8 mouse cellular contexts compared by ENCODE assay signal in the genomic region with DNA sequence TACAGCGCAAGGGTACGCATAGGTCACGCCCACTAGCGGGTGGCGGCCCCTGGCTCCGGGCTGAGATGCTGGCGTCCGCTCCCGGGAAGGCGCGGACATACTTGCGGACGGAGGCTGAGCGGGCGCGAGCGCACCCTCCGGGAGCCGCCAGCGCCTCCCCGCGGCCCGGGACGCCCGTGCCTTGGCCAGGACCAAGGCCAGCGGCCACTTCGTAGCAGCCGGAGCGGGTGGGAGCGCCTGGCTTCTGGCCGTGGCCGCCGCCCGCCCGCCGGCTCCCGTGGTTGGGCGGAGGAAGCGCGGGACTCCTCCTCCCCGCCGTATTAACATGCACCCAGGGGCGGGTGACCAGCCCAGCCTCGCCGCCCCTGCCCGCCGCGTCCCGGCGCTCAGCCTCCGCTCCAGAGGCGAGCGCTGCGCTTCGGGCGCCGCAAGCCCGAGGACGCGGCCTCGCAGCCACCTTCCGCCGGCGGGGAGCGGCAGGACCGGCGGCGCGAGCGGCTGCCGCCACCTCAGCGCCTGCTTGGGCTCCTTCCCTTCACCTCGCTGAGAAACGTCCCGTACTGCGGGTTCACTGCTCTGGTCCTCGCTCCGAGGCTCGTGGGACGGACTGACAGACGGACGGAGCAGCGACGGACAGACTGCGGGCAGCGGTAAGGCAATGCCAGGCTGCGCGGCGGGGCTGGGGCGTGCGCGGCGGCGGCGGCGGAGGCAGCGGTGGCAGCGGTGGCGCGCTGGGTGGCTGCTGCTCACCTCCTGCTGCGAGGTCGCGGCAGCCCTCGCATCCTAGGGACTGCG. TPM values are rescaled to one million over a fixed set of nuclear protein-coding genes. Genes with fewer than 3 reads are reported as not detected.
DNase-seq lines count a peak whose midpoint lies in the region; ATAC-seq lines count a peak whose summit lies in the region.

A gene (plus strand): TSS at position 53 of the 795 bp plus-strand sequence.

- ATAC-seq in forebrain, embryonic 16.5 days = peak; percentile 94
- no peak for ATAC-seq in erythroblast, adult 5-6 weeks (replicated peaks; ENCODE audit: low FRiP score, poor library complexity, severe bottlenecking)

- peak; percentile 88 for DNase-seq in ZHBTc4 (ENCODE audit: low read depth, low spot score)
- peak; percentile 88 to 92 for DNase-seq in cerebellum, adult 18-20 months
- peak; percentile 78 for DNase-seq in heart, postnatal 4 days
- peak; percentile 56 to 66 for DNase-seq in layer of hippocampus, adult 8-10 months (ENCODE audit: low spot score in 2 of 2)
- DNase-seq in lung, postnatal 4 days = peak; percentile 51 to 71
- DNase-seq in right cerebral cortex, postnatal 25 days = peak; percentile 82

- no peaks in the 10 kb centered on the region for H3K9me3 ChIP-seq in forebrain, embryonic 16.5 days (ENCODE audit: control insufficient read depth, low read length)

- H3K4me2 ChIP-seq in forebrain, embryonic 16.5 days (ENCODE audit: low read length) = peak within 1 kb of the TSS; percentile 83

- 0 out of 2 replicates have a peak, but pooled peaks cover 2% of the 10 kb centered on the region for H3K27me3 ChIP-seq in forebrain, embryonic 16.5 days (replicated peaks; ENCODE audit: control insufficient read depth, insufficient read depth, low read length)

- peak within 1 kb of the TSS; percentile 91 for H3K4me3 ChIP-seq in forebrain, embryonic 16.5 days (replicated peaks; ENCODE audit: low read length)

- WGBS in forebrain, embryonic 16.5 days = under 1% methylated on average over 87 of the region's 105 CpGs

- H3K9ac ChIP-seq in forebrain, embryonic 16.5 days (replicated peaks; ENCODE audit: low read depth, low read length) = peak within 1 kb of the TSS; percentile 84

- peak within 1 kb of the TSS; percentile 89 for H3K27ac ChIP-seq in forebrain, embryonic 16.5 days (ENCODE audit: low read length)

- H3K4me1 ChIP-seq in forebrain, embryonic 16.5 days (replicated peaks; ENCODE audit: control insufficient read depth, insufficient read depth, low read length) = peaks cover 10% of the 10 kb centered on the region

- no peaks in the 10 kb centered on the region for H3K36me3 ChIP-seq in forebrain, embryonic 16.5 days (ENCODE audit: control insufficient read depth, insufficient read depth)

RNA-seq across cellular contexts. Expression of the gene that starts here (rescaled TPM):
- 41.4 and 47.2 TPM in 2 replicates for polyA plus RNA-seq in forebrain, embryonic 16.5 days (2015; fragmentation: Nextera tagmentation; extraction: Ambion mirVana)
- under 1 TPM; 0.10 to 0.32 TPM for total RNA-seq in heart, postnatal 4 days (2021)
- total RNA-seq in layer of hippocampus, adult 8-10 months (2022) = 100 to 1,000 TPM; 456 to 507 (median 496) TPM
- not detected in 2 replicates for total RNA-seq in erythroblast, adult 5-6 weeks (2015; ENCODE audit: low replicate concordance)
- total RNA-seq in erythroblast, adult 5-6 weeks (2017; ENCODE audit: low replicate concordance) = not detected in 2 replicates

Comparison
In these comparisons a context has a peak if more than half of its experiments do, and no peak if none do; other contexts are left out.
1. RNA of the gene that starts here (total RNA-seq): 456 to 507 TPM in layer of hippocampus, adult 8-10 months; 0.10 to 0.32 TPM in heart, postnatal 4 days and not detected in erythroblast, adult 5-6 weeks; every median in the first group is over 100 times any median in the second.
2. Peak in DNase-seq in heart, postnatal 4 days; RNA of the gene not detected or under 1 TPM.
3. Peak in every context shown above with its lines, with median percentiles within 50 percentile points of each other: DNase-seq.